Mouse (Mus musculus): ENCODE data around the gene Fam69b.

Fam69b gene

DNA sequence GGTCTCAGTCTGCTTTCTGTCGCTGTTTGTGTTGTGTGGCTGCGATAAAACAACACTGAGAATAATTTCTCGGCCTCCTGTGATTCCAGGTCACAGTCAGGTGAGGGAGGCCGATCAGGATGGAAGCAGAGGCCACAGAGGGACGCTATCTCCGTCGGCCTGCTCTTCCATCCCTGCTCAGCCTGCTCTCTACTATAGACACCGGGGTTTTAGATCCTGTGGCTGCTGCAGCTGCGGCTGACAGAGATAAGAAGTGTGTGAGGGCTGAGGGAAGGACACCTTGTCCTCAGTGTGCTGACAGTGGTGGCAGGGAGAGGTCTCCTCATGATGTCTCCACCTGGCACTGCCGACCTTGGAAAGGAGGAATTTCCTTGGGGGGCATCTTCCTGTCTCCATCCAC is 34.9 kb downstream of the Fam69b start:
- DNase-seq, result no peak

- peak; percentile 53 to 81 for DNase-seq
These were observed 35.3 kb downstream of the Fam69b start for GRCm38 (mm10) chr2:26663551-26663950.

DNA sequence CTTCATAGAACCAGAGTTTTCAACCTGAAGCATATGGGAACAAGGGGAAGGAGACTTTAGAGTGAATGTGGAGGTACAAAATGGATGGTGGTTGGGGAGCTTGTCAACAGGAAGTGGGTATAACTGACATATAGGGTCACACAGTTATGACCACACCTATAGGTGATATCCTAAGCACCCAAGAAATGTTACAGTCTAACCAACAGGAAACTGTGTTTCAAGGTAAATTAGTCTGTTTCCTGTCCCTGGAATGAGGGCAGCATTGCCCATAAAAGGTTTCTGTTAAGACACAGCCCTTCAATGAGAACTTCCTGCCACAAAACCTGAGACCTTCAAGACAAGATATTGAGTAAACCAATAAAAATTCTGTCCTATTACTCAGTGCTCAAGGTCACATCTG is 40.5 kb downstream of the Fam69b start:
- no peak for DNase-seq

- DNase-seq, result no peak
These were observed 42.9 kb downstream of the Fam69b start, which contains the start of gene Lcn4 for GRCm38 (mm10) chr2:26671182-26671581. Lcn4 (minus strand) TSS chr2:26671282.
